Mouse (Mus musculus) midbrain, embryonic 15.5 days (tissue): Measurements from ENCODE around the gene Mettl11b. TPM values are rescaled to one million over a fixed set of nuclear protein-coding genes. Genes with fewer than 3 reads are reported as not detected.

Experiments
- ATAC-seq: fragments of 200-750 bp; cut with Nextera tagmentation; replicated peaks from 2 replicates; pipeline ENCODE4 v1.8.0; 2017; ENCODE audit warnings: moderate TSS enrichment
- H3K27ac ChIP-seq: fragments of 300-500 bp; sonication (generic); 2 replicates; pipeline ENCODE4 v1.5.1; 2015; ENCODE audit warnings: mild to moderate bottlenecking, inconsistent platforms
- H3K27me3 ChIP-seq: fragments of 300-500 bp; sonication (generic); replicated peaks from 2 replicates; pipeline ENCODE4 v1.6.1; 2015; ENCODE audit warnings: inconsistent platforms
- H3K36me3 ChIP-seq: fragments of 300-500 bp; sonication (generic); replicated peaks from 2 replicates; pipeline ENCODE4 v1.6.1; 2015; ENCODE audit warnings: inconsistent platforms
- H3K4me1 ChIP-seq: fragments of 300-500 bp; sonication (generic); 2 replicates; pipeline ENCODE4 v1.6.1; 2015; ENCODE audit warnings: inconsistent platforms
- H3K4me2 ChIP-seq: fragments of 300-500 bp; sonication (generic); 2 replicates; pipeline ENCODE4 v1.6.1; 2015; ENCODE audit warnings: inconsistent platforms, mild to moderate bottlenecking, moderate library complexity
- H3K4me3 ChIP-seq: fragments of 300-500 bp; sonication (generic); 2 replicates; pipeline ENCODE4 v1.5.1; 2015; ENCODE audit warnings: mild to moderate bottlenecking, inconsistent platforms
- H3K9ac ChIP-seq: fragments of 300-500 bp; sonication (generic); 2 replicates; pipeline ENCODE4 v1.6.1; 2015; ENCODE audit warnings: mild to moderate bottlenecking, inconsistent platforms
- H3K9me3 ChIP-seq: fragments of 300-500 bp; sonication (generic); 2 replicates; pipeline ENCODE4 v1.6.1; 2016; ENCODE audit warnings: inconsistent platforms
- WGBS: fragments of 180-500 bp; shearing (Covaris S2); methylation state at CpG from one replicate; pipeline ENCODE4 v1.1.7; 2015; ENCODE audit warnings: mixed read lengths; 5-methylcytosine and 5-hydroxymethylcytosine counted together
- polyA plus RNA-seq: library from polyadenylated mRNA; unstranded; fragments of >200 nt; fragmentation: Nextera tagmentation; extraction: Ambion mirVana; gene quantifications from 2 replicates; pipeline ENCODE4 v1.2.1, GENCODE M21; 2015

Mettl11b gene
- polyA plus RNA-seq, 1 experiment from 2014 or later = 1.0 TPM

- Histone ChIP-seq H3K4me1 (no peaks in the 10 kb centered on the region), H3K4me3 (no peak overlapping the region), H3K36me3 (no peaks in the 10 kb centered on the region), H3K27me3 (no peaks in the 10 kb centered on the region), H3K9me3 (no peaks in the 10 kb centered on the region), H3K4me2 (no peak overlapping the region), H3K27ac (no peak overlapping the region), H3K9ac (no peak overlapping the region)
- 55% methylated on average over 3 of the region's 3 CpGs for WGBS
- ATAC-seq = no peak
Observed at GRCm38 (mm10) chr1:163682127-163682526, 42.9 kb downstream of the Mettl11b start.

- no peaks in the 10 kb centered on the region for H3K4me1 ChIP-seq
- H3K9ac ChIP-seq = no peak overlapping the region
- H3K27ac ChIP-seq = no peak overlapping the region
- no peak for ATAC-seq
- H3K27me3 ChIP-seq = no peaks in the 10 kb centered on the region
- no peak overlapping the region for H3K4me2 ChIP-seq
- no peaks in the 10 kb centered on the region for H3K36me3 ChIP-seq
- no peak overlapping the region for H3K4me3 ChIP-seq
- 93% methylated on average over 3 of the region's 3 CpGs for WGBS
- no peaks in the 10 kb centered on the region for H3K9me3 ChIP-seq
Observed at GRCm38 (mm10) chr1:163672866-163673265, 52.2 kb downstream of the Mettl11b start.

- no peak overlapping the region for H3K9ac ChIP-seq
- ATAC-seq = no peak
- WGBS = 88% methylated on average over 4 of the region's 4 CpGs
- no peaks in the 10 kb centered on the region for H3K27me3 ChIP-seq
- no peaks in the 10 kb centered on the region for H3K4me1 ChIP-seq
- no peak overlapping the region for H3K4me2 ChIP-seq
- no peaks in the 10 kb centered on the region for H3K9me3 ChIP-seq
- no peaks in the 10 kb centered on the region for H3K36me3 ChIP-seq
- H3K4me3 ChIP-seq = no peak overlapping the region
- no peak overlapping the region for H3K27ac ChIP-seq
Observed at GRCm38 (mm10) chr1:163671326-163671725, 53.7 kb downstream of the Mettl11b start.

- Histone ChIP-seq H3K4me3 (no peak overlapping the region), H3K27me3 (no peaks in the 10 kb centered on the region), H3K9me3 (no peaks in the 10 kb centered on the region), H3K9ac (no peak overlapping the region), H3K27ac (no peak overlapping the region), H3K36me3 (no peaks in the 10 kb centered on the region), H3K4me2 (no peak overlapping the region), H3K4me1 (no peaks in the 10 kb centered on the region)
- WGBS = 20% methylated on average over 4 of the region's 4 CpGs
- no peak for ATAC-seq
Observed at GRCm38 (mm10) chr1:163670702-163671101, 54.3 kb downstream of the Mettl11b start.

- no peak for ATAC-seq
- H3K36me3 ChIP-seq = no peaks in the 10 kb centered on the region
- no peaks in the 10 kb centered on the region for H3K9me3 ChIP-seq
- H3K4me1 ChIP-seq = no peaks in the 10 kb centered on the region
- H3K4me2 ChIP-seq = no peak overlapping the region
- H3K27ac ChIP-seq = no peak overlapping the region
- no peak overlapping the region for H3K4me3 ChIP-seq
- H3K27me3 ChIP-seq = no peaks in the 10 kb centered on the region
- 92% methylated on average over 4 of the region's 4 CpGs for WGBS
- H3K9ac ChIP-seq = no peak overlapping the region
Observed at GRCm38 (mm10) chr1:163669936-163670335, 55.1 kb downstream of the Mettl11b start.

GRCm38 (mm10) chr1:163662416-163662815, 62.6 kb downstream of the Mettl11b start:
- H3K9me3 ChIP-seq = no peaks in the 10 kb centered on the region
- no peaks in the 10 kb centered on the region for H3K4me1 ChIP-seq
- no peak overlapping the region for H3K9ac ChIP-seq
- no peak for ATAC-seq
- H3K27me3 ChIP-seq = no peaks in the 10 kb centered on the region
- 89% methylated on average over 1 of the region's 1 CpGs for WGBS
- no peak overlapping the region for H3K27ac ChIP-seq
- H3K4me2 ChIP-seq = no peak overlapping the region
- no peaks in the 10 kb centered on the region for H3K36me3 ChIP-seq
- H3K4me3 ChIP-seq = no peak overlapping the region

GRCm38 (mm10) chr1:163658535-163658928, 66.5 kb downstream of the Mettl11b start:
- Histone ChIP-seq H3K4me3 (no peak overlapping the region), H3K9me3 (no peaks in the 10 kb centered on the region), H3K4me2 (no peak overlapping the region), H3K27me3 (no peaks in the 10 kb centered on the region), H3K27ac (no peak overlapping the region), H3K9ac (no peak overlapping the region), H3K36me3 (no peaks in the 10 kb centered on the region), H3K4me1 (no peaks in the 10 kb centered on the region)
- ATAC-seq = no peak

GRCm38 (mm10) chr1:163657766-163658534, 67.1 kb downstream of the Mettl11b start:
- no peak for ATAC-seq
- Histone ChIP-seq H3K27me3 (no peaks in the 10 kb centered on the region), H3K27ac (no peak overlapping the region), H3K9ac (no peak overlapping the region), H3K4me3 (no peak overlapping the region), H3K9me3 (no peaks in the 10 kb centered on the region), H3K4me2 (no peak overlapping the region), H3K36me3 (no peaks in the 10 kb centered on the region), H3K4me1 (no peaks in the 10 kb centered on the region)
- 76% methylated on average over 7 of the region's 7 CpGs for WGBS

GRCm38 (mm10) chr1:163657056-163657455, 68.0 kb downstream of the Mettl11b start:
- ATAC-seq = no peak
- Histone ChIP-seq H3K9me3 (no peaks in the 10 kb centered on the region), H3K27ac (no peak overlapping the region), H3K4me2 (no peak overlapping the region), H3K36me3 (no peaks in the 10 kb centered on the region), H3K4me1 (no peaks in the 10 kb centered on the region), H3K4me3 (no peak overlapping the region), H3K9ac (no peak overlapping the region), H3K27me3 (no peaks in the 10 kb centered on the region)
- WGBS = 62% methylated on average over 2 of the region's 2 CpGs

GRCm38 (mm10) chr1:163656432-163656831, 68.6 kb downstream of the Mettl11b start:
- Histone ChIP-seq H3K36me3 (no peaks in the 10 kb centered on the region), H3K9me3 (no peaks in the 10 kb centered on the region), H3K9ac (no peak overlapping the region), H3K4me3 (no peak overlapping the region), H3K4me1 (no peaks in the 10 kb centered on the region), H3K4me2 (no peak overlapping the region), H3K27ac (no peak overlapping the region), H3K27me3 (no peaks in the 10 kb centered on the region)
- ATAC-seq = no peak
- 93% methylated on average over 5 of the region's 5 CpGs for WGBS

Other genes starting within 250 kb of the Mettl11b start
- gene Kifap3, start 54.4 kb upstream of the Mettl11b start, polyA plus RNA-seq = 129 and 142 TPM in 2 replicates
- gene Scyl3, start 203.9 kb upstream of the Mettl11b start, polyA plus RNA-seq = 14.5 and 15.1 TPM in 2 replicates